Mouse (Mus musculus) cortical plate, adult 2 months (tissue): ENCODE results near the gene Dnph1. TPM values are rescaled to one million over a fixed set of nuclear protein-coding genes. Genes with fewer than 3 reads are reported as not detected.

Experiments
- H3K27ac ChIP-seq: fragments of 200-500 bp; 2 replicates; pipeline ENCODE4 v1.5.1; 2012; ENCODE audit warnings: low read length, control low read depth, inconsistent platforms; ENCODE audit not compliant: insufficient read depth
- H3K4me1 ChIP-seq: fragments of 200-500 bp; 2 replicates; pipeline ENCODE4 v1.6.1; 2011; ENCODE audit warnings: low read length; ENCODE audit not compliant: control insufficient read depth, insufficient read depth
- H3K4me3 ChIP-seq: fragments of 200-500 bp; 2 replicates; pipeline ENCODE4 v1.5.1; 2011; ENCODE audit warnings: mild to moderate bottlenecking, low read length, control low read depth; ENCODE audit not compliant: insufficient read depth
- CTCF ChIP-seq: fragments of 200-500 bp; IDR thresholded peaks from 2 replicates; pipeline ENCODE4 v1.5.1; 2011; ENCODE audit warnings: mild to moderate bottlenecking, control low read depth, low read length; ENCODE audit not compliant: insufficient read depth; ENCODE audit errors: extremely low read depth
- POLR2A ChIP-seq: fragments of 200-500 bp; IDR thresholded peaks from 2 replicates; pipeline ENCODE4 v1.6.1; 2011; ENCODE audit warnings: mild to moderate bottlenecking, low read length, control low read depth; ENCODE audit not compliant: insufficient read depth; ENCODE audit errors: extremely low read depth
- polyA plus RNA-seq: library from polyadenylated mRNA; depleted of rRNA; stranded (reverse); fragments of >200 nt; gene quantifications from 2 replicates; pipeline ENCODE4 v1.2.3, GENCODE M21; 2012; rRNA removed

The Dnph1 gene
- polyA plus RNA-seq, 1 experiment: 5.9 TPM

- Histone ChIP-seq H3K4me1 (no peaks in the 10 kb centered on the region), H3K4me3 (no peak overlapping the region)
Measured at GRCm38 (mm10) chr17:46525065-46525464, 28.6 kb downstream of the Dnph1 start.

DNA sequence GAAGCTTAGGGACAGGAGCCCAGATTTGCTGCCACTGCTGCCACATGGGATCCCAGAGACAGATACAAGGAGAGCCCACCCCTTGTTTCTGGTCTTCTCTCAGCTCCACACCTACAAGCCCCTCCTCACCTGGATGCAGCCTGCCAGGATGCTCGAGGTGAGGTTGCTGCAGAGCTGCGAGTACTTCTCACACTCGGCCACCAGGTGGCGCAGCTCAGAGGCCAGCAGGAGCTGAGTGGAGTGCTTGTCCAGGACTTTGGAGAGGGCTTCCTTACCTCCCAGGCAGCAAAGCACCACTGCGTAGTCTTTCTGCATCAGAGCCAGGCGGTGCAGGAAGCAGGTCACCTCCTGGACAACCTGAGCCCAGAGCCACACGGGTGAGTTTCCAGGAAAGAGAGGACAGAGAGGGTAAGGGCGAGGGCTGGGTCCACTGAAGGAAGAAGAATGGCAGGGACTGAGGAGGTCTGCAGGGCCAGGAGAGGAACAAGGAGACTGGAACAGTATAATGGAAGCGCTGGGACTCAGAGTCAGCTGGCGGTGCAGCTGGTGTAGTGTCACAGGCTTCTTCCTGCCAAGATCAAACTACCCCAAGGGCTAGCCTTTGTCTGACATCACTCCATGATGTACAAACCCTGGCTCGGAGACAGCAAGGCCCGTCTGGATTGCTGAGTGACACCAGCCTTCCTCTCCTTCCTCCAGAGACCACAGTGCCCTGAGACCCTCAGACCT is 29.2 kb downstream of the Dnph1 start:
- Histone ChIP-seq H3K4me3 (no peak overlapping the region), H3K4me1 (no peaks in the 10 kb centered on the region), H3K27ac (no peak overlapping the region)
- TF ChIP-seq POLR2A: no peak
- TF ChIP-seq CTCF: peak; percentile 77

More at GRCm38 (mm10) chr17:46525065-46525464, 28.6 kb downstream of the Dnph1 start:
- no peak overlapping the region for H3K27ac ChIP-seq
- TF ChIP-seq CTCF (no peak), POLR2A (no peak)

DNA sequence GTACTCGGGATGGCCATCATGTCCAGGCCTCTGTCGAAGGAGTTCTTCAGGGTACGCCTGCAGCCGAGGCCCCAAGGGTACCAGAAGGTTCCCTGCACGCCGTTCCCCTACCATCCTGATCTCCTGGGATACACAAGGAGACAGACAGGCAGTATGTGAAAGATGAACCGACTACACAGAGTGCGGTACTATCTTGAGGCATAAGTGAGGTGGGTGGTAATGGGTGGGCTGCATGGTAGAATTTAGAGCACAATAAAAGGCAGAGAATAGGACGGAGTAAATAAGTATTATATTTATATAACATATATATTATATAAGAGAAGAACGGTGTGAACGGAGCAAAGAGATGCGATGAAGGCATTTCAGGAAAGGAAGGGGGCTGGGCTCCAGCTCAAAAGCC is 47.1 kb downstream of the Dnph1 start:
- H3K4me3 ChIP-seq: 0 out of 2 replicates have a peak overlapping the region, but pooled peaks have one; percentile 8
- peaks cover 4% of the 10 kb centered on the region; the same call in 1 of the 2 replicates for H3K4me1 ChIP-seq
- H3K27ac ChIP-seq: no peak overlapping the region
- TF ChIP-seq CTCF (no peak), POLR2A (no peak)

DNA sequence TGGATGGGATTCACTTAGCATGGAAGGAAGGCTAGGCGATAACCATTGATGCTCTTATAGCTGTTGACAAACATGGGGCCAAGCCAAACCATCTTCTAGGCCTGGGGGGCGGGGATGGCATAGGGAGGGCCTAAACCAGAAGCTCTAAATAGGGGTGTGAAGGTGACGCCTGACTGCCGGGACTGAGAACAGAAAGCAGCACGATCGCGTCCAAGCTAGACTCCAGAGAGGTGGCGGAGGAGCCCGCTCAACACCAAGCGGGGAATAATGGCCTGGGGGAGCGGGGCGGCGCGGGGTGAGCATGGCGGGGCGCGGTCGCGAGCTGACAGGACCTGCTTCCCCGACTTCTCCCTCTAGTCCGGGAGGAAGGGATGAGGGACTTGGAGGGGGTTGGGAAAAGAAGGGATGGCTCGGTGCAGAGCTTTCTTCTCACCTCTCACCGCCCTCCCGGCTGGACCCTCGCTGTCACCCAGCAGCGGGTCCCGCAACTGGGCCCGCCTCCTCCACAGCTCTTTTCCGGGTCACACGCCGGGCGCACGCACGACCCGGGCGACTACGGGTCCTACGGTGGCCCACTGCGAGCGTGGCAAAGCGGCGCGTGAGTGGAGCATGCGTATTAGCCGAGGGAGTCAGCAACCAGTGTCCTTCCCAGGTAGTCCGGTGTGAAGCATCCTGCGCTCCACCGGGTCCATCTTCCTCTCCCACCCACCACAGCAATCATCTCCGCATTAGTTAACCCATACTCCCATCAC is 49.5 kb downstream of the Dnph1 start, which contains the start of gene Cul9:
Gene Cul9, minus strand, starts transcription at position 576 of the 752 bp plus-strand sequence.
- Histone ChIP-seq H3K27ac (no peak within 1 kb of the TSS), H3K4me3 (peak within 1 kb of the TSS; percentile 78), H3K4me1 (peaks cover 4% of the 10 kb centered on the region; the same call in 1 of the 2 replicates)
- TF ChIP-seq POLR2A: peak; percentile 63; the same call in 1 of the 2 replicates
- TF ChIP-seq CTCF: no peak

DNA sequence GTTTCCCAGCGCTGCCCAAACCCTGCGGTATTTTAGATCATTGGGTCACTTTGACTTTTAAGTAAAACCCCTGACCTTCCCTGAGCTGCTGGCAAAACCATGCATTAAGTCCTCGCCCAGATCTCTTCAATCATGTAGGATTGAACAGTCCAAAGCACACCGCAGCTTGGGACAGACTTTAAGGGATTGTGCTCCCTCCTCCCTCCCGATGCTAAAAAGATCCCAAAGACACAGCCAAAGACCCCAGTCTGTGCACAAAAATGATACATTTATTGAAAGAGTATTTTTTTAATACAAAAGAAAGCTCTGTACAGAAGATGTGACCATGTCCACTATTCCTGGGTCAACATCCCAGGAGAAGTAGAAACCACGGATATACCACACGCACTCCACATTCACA is 50.1 kb downstream of the Dnph1 start:
- H3K4me1 ChIP-seq: peaks cover 4% of the 10 kb centered on the region; the same call in 1 of the 2 replicates
- no peak overlapping the region for H3K27ac ChIP-seq
- TF ChIP-seq POLR2A (no peak), CTCF (no peak)
- peak overlapping the region; percentile 78 for H3K4me3 ChIP-seq

- no peak for TF ChIP-seq CTCF
- TF ChIP-seq POLR2A: no peak
- Histone ChIP-seq H3K4me3 (no peak overlapping the region; the same call in 1 of the 2 replicates), H3K27ac (no peak overlapping the region), H3K4me1 (peaks cover 4% of the 10 kb centered on the region; the same call in 1 of the 2 replicates)
Measured at GRCm38 (mm10) chr17:46546995-46547394, 50.5 kb downstream of the Dnph1 start.

- Histone ChIP-seq H3K27ac (no peak overlapping the region), H3K4me3 (no peak overlapping the region), H3K4me1 (peaks cover 4% of the 10 kb centered on the region; the same call in 1 of the 2 replicates)
- no peak for TF ChIP-seq CTCF
- no peak for TF ChIP-seq POLR2A
Measured at GRCm38 (mm10) chr17:46547923-46548322, 51.4 kb downstream of the Dnph1 start.

DNA sequence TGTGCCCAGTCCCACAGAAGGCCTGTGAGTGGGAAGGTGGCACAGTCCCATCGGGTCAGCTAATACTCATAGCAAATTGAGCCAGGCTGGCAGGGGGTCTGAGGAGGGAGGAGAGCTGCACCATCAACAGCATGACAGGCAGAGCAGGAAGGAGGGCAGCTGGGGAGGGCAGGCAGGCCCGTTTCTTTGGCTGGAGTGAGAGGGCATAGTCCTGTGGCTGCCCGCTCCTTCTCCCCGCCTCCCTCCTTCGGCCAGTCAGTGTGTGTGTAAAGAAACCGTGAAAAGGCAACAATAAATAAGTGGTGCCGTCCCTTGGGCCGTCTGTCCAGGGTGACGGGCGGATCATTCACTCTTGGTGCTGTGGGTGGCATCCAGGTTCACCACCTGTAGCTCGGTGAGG is 52.2 kb downstream of the Dnph1 start:
- H3K27ac ChIP-seq: no peak overlapping the region
- H3K4me1 ChIP-seq: peaks cover 2% of the 10 kb centered on the region; the same call in 1 of the 2 replicates
- no peak overlapping the region for H3K4me3 ChIP-seq
- TF ChIP-seq CTCF (no peak), POLR2A (no peak)

- TF ChIP-seq POLR2A (no peak), CTCF (peak; percentile 39)
- Histone ChIP-seq H3K4me3 (no peak overlapping the region), H3K27ac (no peak overlapping the region)
Measured at GRCm38 (mm10) chr17:46549193-46549592, 52.7 kb downstream of the Dnph1 start.

More at GRCm38 (mm10) chr17:46549193-46549592, 52.7 kb downstream of the Dnph1 start:
- peaks cover 3% of the 10 kb centered on the region; the same call in 1 of the 2 replicates for H3K4me1 ChIP-seq

Other genes starting within 250 kb of the Dnph1 start
- 45.4 and 47.2 TPM in 2 replicates for gene Polr1c, start 248.7 kb upstream of the Dnph1 start, polyA plus RNA-seq
- gene Yipf3, start 248.6 kb upstream of the Dnph1 start, polyA plus RNA-seq: 91.5 and 92.5 TPM in 2 replicates
- 68.4 and 70.5 TPM in 2 replicates for gene Lrrc73, start 243.2 kb upstream of the Dnph1 start, polyA plus RNA-seq
- 60.2 and 62.8 TPM in 2 replicates for gene Tjap1, start 213.7 kb upstream of the Dnph1 start, polyA plus RNA-seq
- gene Dlk2, start 199.3 kb upstream of the Dnph1 start, polyA plus RNA-seq: 127 and 136 TPM in 2 replicates
- gene Abcc10, start 168.4 kb upstream of the Dnph1 start, polyA plus RNA-seq: 10.4 and 10.6 TPM in 2 replicates
- 29.4 and 29.6 TPM in 2 replicates for gene Zfp318, start 113.0 kb upstream of the Dnph1 start, polyA plus RNA-seq
- gene Crip3, start 67.8 kb upstream of the Dnph1 start, polyA plus RNA-seq: 10.2 and 12.0 TPM in 2 replicates
- 0.25 and 0.27 TPM in 2 replicates for gene Slc22a7, start 58.3 kb upstream of the Dnph1 start, polyA plus RNA-seq
- 56.2 and 57.3 TPM in 2 replicates for gene Ttbk1, start 9.0 kb upstream of the Dnph1 start, polyA plus RNA-seq
- 60.0 and 70.5 TPM in 2 replicates for gene Cul9, start 49.7 kb downstream of the Dnph1 start, polyA plus RNA-seq
- gene Srf, start 59.5 kb downstream of the Dnph1 start, polyA plus RNA-seq: 89.1 and 90.0 TPM in 2 replicates
- 6.5 and 6.8 TPM in 2 replicates for gene Ptk7, start 132.8 kb downstream of the Dnph1 start, polyA plus RNA-seq
- gene Klc4, start 149.3 kb downstream of the Dnph1 start, polyA plus RNA-seq: 20.0 and 20.6 TPM in 2 replicates
- gene Mrpl2, start 149.5 kb downstream of the Dnph1 start, polyA plus RNA-seq: 46.2 and 52.6 TPM in 2 replicates
- gene Cul7, start 153.6 kb downstream of the Dnph1 start, polyA plus RNA-seq: 25.8 and 27.4 TPM in 2 replicates
- gene Rrp36, start 177.6 kb downstream of the Dnph1 start, polyA plus RNA-seq: 28.1 and 29.5 TPM in 2 replicates
- gene Mea1, start 182.1 kb downstream of the Dnph1 start, polyA plus RNA-seq: 154 and 157 TPM in 2 replicates
- 254 and 268 TPM in 2 replicates for gene Klhdc3, start 184.2 kb downstream of the Dnph1 start, polyA plus RNA-seq
- 97.4 and 98.9 TPM in 2 replicates for gene Ppp2r5d, start 208.4 kb downstream of the Dnph1 start, polyA plus RNA-seq
- 48.4 and 50.8 TPM in 2 replicates for gene Pex6, start 214.8 kb downstream of the Dnph1 start, polyA plus RNA-seq
- 1.3 and 1.8 TPM in 2 replicates for gene Gnmt, start 232.5 kb downstream of the Dnph1 start, polyA plus RNA-seq